Mouse (Mus musculus): ENCODE results near the gene Galnt9. TPM values are rescaled to one million over a fixed set of nuclear protein-coding genes. Genes with fewer than 3 reads are reported as not detected.

Gene Galnt9
- polyA plus RNA-seq, 1 experiment from 2014 or later = 0.13 TPM

GRCm38 (mm10) chr5:110603016-110603685, 59.0 kb downstream of the Galnt9 start:
- no peaks in the 10 kb centered on the region for H3K4me1 ChIP-seq (ENCODE audit: control insufficient read depth, insufficient read depth, low read length)
- WGBS = 75% methylated on average over 7 of the region's 7 CpGs
- no peak overlapping the region for H3K9ac ChIP-seq (ENCODE audit: low read length)
- 0 out of 2 replicates have a peak, but pooled peaks cover 3% of the 10 kb centered on the region for H3K27me3 ChIP-seq (ENCODE audit: control insufficient read depth, insufficient read depth, low read length)
- no peaks in the 10 kb centered on the region for H3K9me3 ChIP-seq (replicated peaks; ENCODE audit: control insufficient read depth, low read length)
- ATAC-seq (replicated peaks; ENCODE audit: extremely low read depth, insufficient read depth, low FRiP score) = no peak
- H3K27ac ChIP-seq (ENCODE audit: low read length) = no peak overlapping the region
- H3K36me3 ChIP-seq (ENCODE audit: control insufficient read depth, insufficient read depth) = no peaks in the 10 kb centered on the region
- no peak overlapping the region for H3K4me3 ChIP-seq (ENCODE audit: low read length)
- no peak overlapping the region for H3K4me2 ChIP-seq (ENCODE audit: low read depth, low read length)

GRCm38 (mm10) chr5:110604311-110604710, 60.2 kb downstream of the Galnt9 start:
- 0 out of 2 replicates have a peak, but pooled peaks cover 3% of the 10 kb centered on the region for H3K27me3 ChIP-seq (ENCODE audit: control insufficient read depth, insufficient read depth, low read length)
- no peak overlapping the region for H3K4me3 ChIP-seq (ENCODE audit: low read length)
- WGBS = 73% methylated on average over 2 of the region's 2 CpGs
- no peak overlapping the region for H3K27ac ChIP-seq (ENCODE audit: low read length)
- no peaks in the 10 kb centered on the region for H3K4me1 ChIP-seq (ENCODE audit: control insufficient read depth, insufficient read depth, low read length)
- no peaks in the 10 kb centered on the region for H3K36me3 ChIP-seq (ENCODE audit: control insufficient read depth, insufficient read depth)
- H3K9me3 ChIP-seq (replicated peaks; ENCODE audit: control insufficient read depth, low read length) = no peaks in the 10 kb centered on the region
- H3K4me2 ChIP-seq (ENCODE audit: low read depth, low read length) = no peak overlapping the region
- ATAC-seq (replicated peaks; ENCODE audit: extremely low read depth, insufficient read depth, low FRiP score) = no peak
- no peak overlapping the region for H3K9ac ChIP-seq (ENCODE audit: low read length)

- Histone ChIP-seq H3K4me1 (ENCODE audit: control insufficient read depth, insufficient read depth, low read length) (no peaks in the 10 kb centered on the region), H3K27me3 (ENCODE audit: control insufficient read depth, insufficient read depth, low read length) (no peaks in the 10 kb centered on the region), H3K36me3 (ENCODE audit: control insufficient read depth, insufficient read depth) (no peaks in the 10 kb centered on the region), H3K4me3 (ENCODE audit: low read length) (no peak overlapping the region), H3K9me3 (replicated peaks; ENCODE audit: control insufficient read depth, low read length) (no peaks in the 10 kb centered on the region), H3K9ac (ENCODE audit: low read length) (no peak overlapping the region), H3K27ac (ENCODE audit: low read length) (no peak overlapping the region), H3K4me2 (ENCODE audit: low read depth, low read length) (no peak overlapping the region)
- WGBS = 42% methylated on average over 5 of the region's 5 CpGs
- ATAC-seq (replicated peaks; ENCODE audit: extremely low read depth, insufficient read depth, low FRiP score) = no peak
Measured at GRCm38 (mm10) chr5:110605531-110606221, 61.5 kb downstream of the Galnt9 start.

- no peaks in the 10 kb centered on the region for H3K36me3 ChIP-seq (ENCODE audit: control insufficient read depth, insufficient read depth)
- H3K27ac ChIP-seq (ENCODE audit: low read length) = no peak overlapping the region
- no peaks in the 10 kb centered on the region for H3K27me3 ChIP-seq (ENCODE audit: control insufficient read depth, insufficient read depth, low read length)
- no peak for ATAC-seq (replicated peaks; ENCODE audit: extremely low read depth, insufficient read depth, low FRiP score)
- H3K9me3 ChIP-seq (replicated peaks; ENCODE audit: control insufficient read depth, low read length) = no peaks in the 10 kb centered on the region
- H3K4me3 ChIP-seq (ENCODE audit: low read length) = no peak overlapping the region
- no peaks in the 10 kb centered on the region for H3K4me1 ChIP-seq (ENCODE audit: control insufficient read depth, insufficient read depth, low read length)
- 51% methylated on average over 3 of the region's 3 CpGs for WGBS
- no peak overlapping the region for H3K9ac ChIP-seq (ENCODE audit: low read length)
- H3K4me2 ChIP-seq (ENCODE audit: low read depth, low read length) = no peak overlapping the region
Measured at GRCm38 (mm10) chr5:110607767-110608166, 63.6 kb downstream of the Galnt9 start.

GRCm38 (mm10) chr5:110608336-110608735, 64.2 kb downstream of the Galnt9 start:
- Histone ChIP-seq H3K9ac (ENCODE audit: low read length) (no peak overlapping the region), H3K4me2 (ENCODE audit: low read depth, low read length) (no peak overlapping the region), H3K4me1 (ENCODE audit: control insufficient read depth, insufficient read depth, low read length) (no peaks in the 10 kb centered on the region), H3K27me3 (ENCODE audit: control insufficient read depth, insufficient read depth, low read length) (no peaks in the 10 kb centered on the region), H3K27ac (ENCODE audit: low read length) (no peak overlapping the region), H3K9me3 (replicated peaks; ENCODE audit: control insufficient read depth, low read length) (no peaks in the 10 kb centered on the region), H3K4me3 (ENCODE audit: low read length) (no peak overlapping the region), H3K36me3 (ENCODE audit: control insufficient read depth, insufficient read depth) (no peaks in the 10 kb centered on the region)
- ATAC-seq (replicated peaks; ENCODE audit: extremely low read depth, insufficient read depth, low FRiP score) = no peak; the same call in 1 of the 2 replicates
- 70% methylated on average over 6 of the region's 6 CpGs for WGBS

- Histone ChIP-seq H3K4me1 (ENCODE audit: control insufficient read depth, insufficient read depth, low read length) (no peaks in the 10 kb centered on the region), H3K4me2 (ENCODE audit: low read depth, low read length) (no peak overlapping the region), H3K9me3 (replicated peaks; ENCODE audit: control insufficient read depth, low read length) (no peaks in the 10 kb centered on the region), H3K27ac (ENCODE audit: low read length) (no peak overlapping the region), H3K4me3 (ENCODE audit: low read length) (no peak overlapping the region), H3K36me3 (ENCODE audit: control insufficient read depth, insufficient read depth) (no peaks in the 10 kb centered on the region), H3K27me3 (ENCODE audit: control insufficient read depth, insufficient read depth, low read length) (no peaks in the 10 kb centered on the region), H3K9ac (ENCODE audit: low read length) (no peak overlapping the region)
- ATAC-seq (replicated peaks; ENCODE audit: extremely low read depth, insufficient read depth, low FRiP score) = no peak
- WGBS = 71% methylated on average over 8 of the region's 8 CpGs
Measured at GRCm38 (mm10) chr5:110608941-110609340, 64.8 kb downstream of the Galnt9 start.

GRCm38 (mm10) chr5:110609425-110609824, 65.3 kb downstream of the Galnt9 start:
- H3K36me3 ChIP-seq (ENCODE audit: control insufficient read depth, insufficient read depth) = no peaks in the 10 kb centered on the region
- no peak overlapping the region for H3K9ac ChIP-seq (ENCODE audit: low read length)
- no peaks in the 10 kb centered on the region for H3K9me3 ChIP-seq (replicated peaks; ENCODE audit: control insufficient read depth, low read length)
- H3K4me3 ChIP-seq (ENCODE audit: low read length) = no peak overlapping the region
- no peaks in the 10 kb centered on the region for H3K27me3 ChIP-seq (ENCODE audit: control insufficient read depth, insufficient read depth, low read length)
- no peak overlapping the region for H3K4me2 ChIP-seq (ENCODE audit: low read depth, low read length)
- WGBS = 66% methylated on average over 3 of the region's 3 CpGs
- no peak for ATAC-seq (replicated peaks; ENCODE audit: extremely low read depth, insufficient read depth, low FRiP score)
- H3K27ac ChIP-seq (ENCODE audit: low read length) = no peak overlapping the region
- H3K4me1 ChIP-seq (ENCODE audit: control insufficient read depth, insufficient read depth, low read length) = no peaks in the 10 kb centered on the region

GRCm38 (mm10) chr5:110609868-110610267, 65.7 kb downstream of the Galnt9 start:
- no peak overlapping the region for H3K4me2 ChIP-seq (ENCODE audit: low read depth, low read length)
- ATAC-seq (replicated peaks; ENCODE audit: extremely low read depth, insufficient read depth, low FRiP score) = no peak
- no peak overlapping the region for H3K4me3 ChIP-seq (ENCODE audit: low read length)
- WGBS = 72% methylated on average over 5 of the region's 5 CpGs
- no peaks in the 10 kb centered on the region for H3K9me3 ChIP-seq (replicated peaks; ENCODE audit: control insufficient read depth, low read length)
- H3K9ac ChIP-seq (ENCODE audit: low read length) = no peak overlapping the region
- H3K36me3 ChIP-seq (ENCODE audit: control insufficient read depth, insufficient read depth) = no peaks in the 10 kb centered on the region
- no peak overlapping the region for H3K27ac ChIP-seq (ENCODE audit: low read length)
- no peaks in the 10 kb centered on the region for H3K27me3 ChIP-seq (ENCODE audit: control insufficient read depth, insufficient read depth, low read length)
- H3K4me1 ChIP-seq (ENCODE audit: control insufficient read depth, insufficient read depth, low read length) = no peaks in the 10 kb centered on the region

GRCm38 (mm10) chr5:110610484-110610883, 66.3 kb downstream of the Galnt9 start:
- no peaks in the 10 kb centered on the region for H3K9me3 ChIP-seq (replicated peaks; ENCODE audit: control insufficient read depth, low read length)
- H3K27ac ChIP-seq (ENCODE audit: low read length) = no peak overlapping the region
- no peaks in the 10 kb centered on the region for H3K27me3 ChIP-seq (ENCODE audit: control insufficient read depth, insufficient read depth, low read length)
- H3K9ac ChIP-seq (ENCODE audit: low read length) = no peak overlapping the region
- no peaks in the 10 kb centered on the region for H3K36me3 ChIP-seq (ENCODE audit: control insufficient read depth, insufficient read depth)
- H3K4me1 ChIP-seq (ENCODE audit: control insufficient read depth, insufficient read depth, low read length) = no peaks in the 10 kb centered on the region
- H3K4me3 ChIP-seq (ENCODE audit: low read length) = no peak overlapping the region
- ATAC-seq (replicated peaks; ENCODE audit: extremely low read depth, insufficient read depth, low FRiP score) = no peak
- H3K4me2 ChIP-seq (ENCODE audit: low read depth, low read length) = no peak overlapping the region
- WGBS = 79% methylated on average over 7 of the region's 7 CpGs

All from heart, embryonic 16.5 days (tissue).